Mouse (Mus musculus): Measurements from ENCODE around the gene Arhgef10l. TPM values are rescaled to one million over a fixed set of nuclear protein-coding genes. Genes with fewer than 3 reads are reported as not detected.

Arhgef10l gene
- total and polyA plus RNA-seq, 3 experiments: 10.2 to 26.0 TPM; not detected in 1

DNA sequence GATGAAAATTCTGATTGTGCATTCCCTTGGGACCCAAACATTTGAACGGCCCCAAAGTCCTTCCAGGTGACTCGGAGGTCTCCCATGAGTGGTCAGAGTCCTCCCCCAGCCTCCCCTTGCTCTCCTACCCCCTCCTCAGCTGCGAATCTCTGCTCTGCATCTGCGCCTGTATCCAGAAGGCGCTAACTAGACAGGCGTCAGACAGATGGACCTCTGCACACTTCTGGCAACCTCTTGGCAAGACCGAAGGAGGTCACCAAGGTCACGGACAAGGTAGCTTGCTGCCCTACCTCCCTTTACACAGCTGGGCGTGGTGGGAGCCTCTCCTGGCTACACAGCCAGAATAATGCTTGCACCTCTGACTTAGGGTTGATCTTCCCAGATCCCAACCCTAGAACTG is 25.1 kb downstream of the Arhgef10l start:
- Histone ChIP-seq H3K9me3 (replicated peaks; ENCODE audit: insufficient read depth, low read length) (no peaks in the 10 kb centered on the region), H3K79me2 (ENCODE audit: control insufficient read depth, insufficient read depth, low read length, poor library complexity) (no peaks in the 10 kb centered on the region), H3K27ac (ENCODE audit: control insufficient read depth, low read depth, low read length) (no peak overlapping the region), H3K4me3 (ENCODE audit: control insufficient read depth in 1 of 2, insufficient read depth in 1 of 2, low read depth in 2 of 2, low read length in 2 of 2) (no peak overlapping the region), H3K27me3 (ENCODE audit: control insufficient read depth in 1 of 2, insufficient read depth in 2 of 2, low read length in 2 of 2) (no peaks in the 10 kb centered on the region), H3K36me3 (ENCODE audit: control insufficient read depth in 1 of 2, insufficient read depth in 2 of 2, low read length in 2 of 2) (no peaks in the 10 kb centered on the region), H3K4me1 (ENCODE audit: control insufficient read depth in 1 of 2, insufficient read depth in 2 of 2, low read length in 2 of 2) (no peaks in the 10 kb centered on the region), H3K9ac (ENCODE audit: control insufficient read depth, low read depth, low read length, poor library complexity, severe bottlenecking) (no peak overlapping the region)
- TF ChIP-seq NELFE (IDR thresholded peaks at IDR 0.05; ENCODE audit: low read depth, low read length): no peak
- TF ChIP-seq ETS1 (IDR thresholded peaks at IDR 0.05; ENCODE audit: low read depth, low read length): no peak
- no peak for TF ChIP-seq CHD1 (IDR thresholded peaks at IDR 0.05; ENCODE audit: low read depth, low read length)
- TF ChIP-seq ZKSCAN1 (IDR thresholded peaks at IDR 0.05; ENCODE audit: low read depth, low read length): no peak
- no peak for TF ChIP-seq RAD21 (IDR thresholded peaks at IDR 0.05; ENCODE audit: low read depth, low read length)
- no peak for TF ChIP-seq RCOR1 (IDR thresholded peaks at IDR 0.05; ENCODE audit: low read depth, low read length)
- no peak for TF ChIP-seq MAZ (IDR thresholded peaks at IDR 0.05; ENCODE audit: low read depth, low read length)
- TF ChIP-seq GATA1 (IDR thresholded peaks at IDR 0.05; ENCODE audit: low read depth, low read length): no peak
- no peak for TF ChIP-seq UBTF (IDR thresholded peaks at IDR 0.05; ENCODE audit: borderline replicate concordance, insufficient read depth, low read depth, low read length)
- no peak for TF ChIP-seq NRF1 (IDR thresholded peaks at IDR 0.05; ENCODE audit: insufficient read depth, low read depth, low read length, poor library complexity, severe bottlenecking)
- no peak for TF ChIP-seq MYC (IDR thresholded peaks at IDR 0.05; ENCODE audit: low read depth, low read length)
- TF ChIP-seq MAX (IDR thresholded peaks at IDR 0.05; ENCODE audit: low read length): no peak
- TF ChIP-seq USF2 (IDR thresholded peaks at IDR 0.05; ENCODE audit: borderline replicate concordance in 1 of 2, insufficient read depth in 1 of 2, low read depth in 1 of 2, low read length in 2 of 2): no peak
- no peak for TF ChIP-seq CHD2 (IDR thresholded peaks at IDR 0.05; ENCODE audit: low read length)
- no peak for TF ChIP-seq ZNF384 (IDR thresholded peaks at IDR 0.05; ENCODE audit: low read depth, low read length)
- TF ChIP-seq TAL1 (IDR thresholded peaks at IDR 0.05; ENCODE audit: low read length): no peak
- TF ChIP-seq SIN3A (IDR thresholded peaks at IDR 0.05; ENCODE audit: low read length): no peak
- TF ChIP-seq MAFK (IDR thresholded peaks at IDR 0.05; ENCODE audit: borderline replicate concordance, low read depth, low read length): no peak
- TF ChIP-seq POLR2A (IDR thresholded peaks at IDR 0.05; ENCODE audit: control insufficient read depth in 1 of 2, insufficient read depth in 1 of 2, low read depth in 1 of 2, low read length in 2 of 2, poor library complexity in 1 of 2): no peak
- no peak for TF ChIP-seq TCF12 (IDR thresholded peaks at IDR 0.05; ENCODE audit: low read depth, low read length)
- no peak for DNase-seq (ENCODE audit: low read depth, low spot score)

- no peak overlapping the region for H3K4me3 ChIP-seq (ENCODE audit: control insufficient read depth in 1 of 2, insufficient read depth in 1 of 2, low read depth in 2 of 2, low read length in 2 of 2)
- H3K9ac ChIP-seq (ENCODE audit: control insufficient read depth, low read depth, low read length, poor library complexity, severe bottlenecking): no peak overlapping the region
- H3K79me2 ChIP-seq (ENCODE audit: control insufficient read depth, insufficient read depth, low read length, poor library complexity): no peaks in the 10 kb centered on the region
- H3K36me3 ChIP-seq (ENCODE audit: control insufficient read depth in 1 of 2, insufficient read depth in 2 of 2, low read length in 2 of 2): no peaks in the 10 kb centered on the region
- no peak for TF ChIP-seq GATA1 (IDR thresholded peaks at IDR 0.05; ENCODE audit: low read depth, low read length)
- no peak for TF ChIP-seq CTCF (IDR thresholded peaks at IDR 0.05 in 2 of 3, conservative IDR thresholded peaks at IDR 0.05 in 1 of 3; ENCODE audit: control insufficient read depth in 1 of 3, insufficient read depth in 1 of 3, low read depth in 2 of 3, low read length in 3 of 3, poor library complexity in 1 of 3, severe bottlenecking in 1 of 3)
- TF ChIP-seq ZC3H11A (IDR thresholded peaks at IDR 0.05; ENCODE audit: low read depth, low read length): no peak
- TF ChIP-seq ETS1 (IDR thresholded peaks at IDR 0.05; ENCODE audit: low read depth, low read length): no peak
- no peak for TF ChIP-seq POLR2AphosphoS5 (IDR thresholded peaks at IDR 0.05; ENCODE audit: borderline replicate concordance, low read depth, low read length)
- TF ChIP-seq POLR2AphosphoS2 (IDR thresholded peaks at IDR 0.05; ENCODE audit: low read length): no peak
- no peak for TF ChIP-seq NRF1 (IDR thresholded peaks at IDR 0.05; ENCODE audit: insufficient read depth, low read depth, low read length, poor library complexity, severe bottlenecking)
- TF ChIP-seq RAD21 (IDR thresholded peaks at IDR 0.05; ENCODE audit: low read depth, low read length): no peak
- no peak for TF ChIP-seq MYB (IDR thresholded peaks at IDR 0.05; ENCODE audit: low read depth, low read length)
- TF ChIP-seq NELFE (IDR thresholded peaks at IDR 0.05; ENCODE audit: low read depth, low read length): no peak
- TF ChIP-seq EP300 (IDR thresholded peaks at IDR 0.05; ENCODE audit: low read depth in 1 of 2, low read length in 2 of 2): no peak
- no peak for TF ChIP-seq TBP (IDR thresholded peaks at IDR 0.05; ENCODE audit: low read depth, low read length)
- no peak for DNase-seq (ENCODE audit: low read depth, low spot score)
- H3K27ac ChIP-seq (ENCODE audit: control insufficient read depth, low read depth, low read length): no peak overlapping the region
- no peaks in the 10 kb centered on the region for H3K4me1 ChIP-seq (ENCODE audit: control insufficient read depth in 1 of 2, insufficient read depth in 2 of 2, low read length in 2 of 2)
- no peaks in the 10 kb centered on the region for H3K9me3 ChIP-seq (replicated peaks; ENCODE audit: insufficient read depth, low read length)
- H3K27me3 ChIP-seq (ENCODE audit: control insufficient read depth in 1 of 2, insufficient read depth in 2 of 2, low read length in 2 of 2): no peaks in the 10 kb centered on the region
Measured at GRCm38 (mm10) chr4:140640242-140640523, 25.6 kb downstream of the Arhgef10l start.
